Mouse (Mus musculus): ENCODE results near the gene Nanos3. TPM values are rescaled to one million over a fixed set of nuclear protein-coding genes. Genes with fewer than 3 reads are reported as not detected.
A peak's percentile ranks its signal among the peaks of the same experiment; 100 is the strongest.

The Nanos3 gene
- polyA plus RNA-seq, 1 experiment from 2014 or later = 6.2 TPM

GRCm38 (mm10) chr8:84201545-84202245 lies 16.7 kb upstream of the Nanos3 start:
- DNase-seq (ENCODE audit: low spot score) = no peak

- peak; percentile 36 for DNase-seq (ENCODE audit: low spot score)
These were observed 15.9 kb upstream of the Nanos3 start for GRCm38 (mm10) chr8:84200652-84201544.

- DNase-seq (ENCODE audit: low spot score) = no peak
These were observed 15.1 kb upstream of the Nanos3 start for GRCm38 (mm10) chr8:84200126-84200555.

- DNase-seq (ENCODE audit: low spot score) = no peak
These were observed 14.5 kb upstream of the Nanos3 start for GRCm38 (mm10) chr8:84199348-84200125.

GRCm38 (mm10) chr8:84198871-84199270 lies 13.9 kb upstream of the Nanos3 start:
- DNase-seq (ENCODE audit: low spot score) = no peak

- DNase-seq (ENCODE audit: low spot score) = peak; percentile 95
These were observed 13.1 kb upstream of the Nanos3 start for GRCm38 (mm10) chr8:84197922-84198774.

- DNase-seq (ENCODE audit: low spot score) = peak; percentile 92
These were observed 12.3 kb upstream of the Nanos3 start for GRCm38 (mm10) chr8:84197141-84197921.

GRCm38 (mm10) chr8:84194224-84194743 lies 9.3 kb upstream of the Nanos3 start:
- no peak for DNase-seq (ENCODE audit: low spot score)

- peak; percentile 48 for DNase-seq (ENCODE audit: low spot score)
These were observed 8.5 kb upstream of the Nanos3 start for GRCm38 (mm10) chr8:84193566-84193965.

GRCm38 (mm10) chr8:84193161-84193560 lies 8.1 kb upstream of the Nanos3 start:
- no peak for DNase-seq (ENCODE audit: low spot score)

- DNase-seq (ENCODE audit: low spot score) = peak; percentile 42
These were observed 7.5 kb upstream of the Nanos3 start for GRCm38 (mm10) chr8:84192555-84192954.

GRCm38 (mm10) chr8:84192023-84192422 lies 7.0 kb upstream of the Nanos3 start:
- no peak for DNase-seq (ENCODE audit: low spot score)

- no peak for DNase-seq (ENCODE audit: low spot score)
These were observed 5.3 kb upstream of the Nanos3 start for GRCm38 (mm10) chr8:84190191-84190867.

GRCm38 (mm10) chr8:84189603-84190002 lies 4.6 kb upstream of the Nanos3 start:
- no peak for DNase-seq (ENCODE audit: low spot score)

- DNase-seq (ENCODE audit: low spot score) = no peak
These were observed 3.7 kb upstream of the Nanos3 start for GRCm38 (mm10) chr8:84188671-84189070.

GRCm38 (mm10) chr8:84187065-84187755 lies 2.2 kb upstream of the Nanos3 start:
- DNase-seq (ENCODE audit: low spot score) = peak; percentile 89

GRCm38 (mm10) chr8:84186547-84186946 lies 1.5 kb upstream of the Nanos3 start:
- peak; percentile 86 for DNase-seq (ENCODE audit: low spot score)

All from thymus, postnatal 0 days (tissue).